Mouse (Mus musculus) liver, embryonic 16.5 days (tissue): Measurements from ENCODE around the gene Armh4. TPM values are rescaled to one million over a fixed set of nuclear protein-coding genes. Genes with fewer than 3 reads are reported as not detected.

Experiments
- polyA plus RNA-seq: library from polyadenylated mRNA; unstranded; fragments of >200 nt; fragmentation: Nextera tagmentation; extraction: Ambion mirVana; gene quantifications from 2 replicates; pipeline ENCODE4 v1.2.1, GENCODE M21; 2015

The Armh4 gene
- polyA plus RNA-seq, 1 experiment from 2014 or later = 0.66 TPM

Other genes with a start within 250 kb of the Armh4 start
- not detected in 2 replicates for gene Olfr722, start 118.6 kb upstream of the Armh4 start, polyA plus RNA-seq
- gene Olfr723, start 148.4 kb upstream of the Armh4 start, polyA plus RNA-seq = not detected in 2 replicates
- not detected in 2 replicates for gene Olfr724, start 179.9 kb upstream of the Armh4 start, polyA plus RNA-seq